Mouse (Mus musculus) kidney, adult 18-20 months (tissue): ENCODE results near the gene Prss2.
"Not testable (repeated sequence)": the region's sequence is repeated elsewhere in the genome, so short reads cannot be mapped to it uniquely, and the experiment has no call there.

Experiments
- DNase-seq: peaks from one replicate; pipeline ENCODE4 v3.0.0; 2021

Gene Prss2

DNA sequence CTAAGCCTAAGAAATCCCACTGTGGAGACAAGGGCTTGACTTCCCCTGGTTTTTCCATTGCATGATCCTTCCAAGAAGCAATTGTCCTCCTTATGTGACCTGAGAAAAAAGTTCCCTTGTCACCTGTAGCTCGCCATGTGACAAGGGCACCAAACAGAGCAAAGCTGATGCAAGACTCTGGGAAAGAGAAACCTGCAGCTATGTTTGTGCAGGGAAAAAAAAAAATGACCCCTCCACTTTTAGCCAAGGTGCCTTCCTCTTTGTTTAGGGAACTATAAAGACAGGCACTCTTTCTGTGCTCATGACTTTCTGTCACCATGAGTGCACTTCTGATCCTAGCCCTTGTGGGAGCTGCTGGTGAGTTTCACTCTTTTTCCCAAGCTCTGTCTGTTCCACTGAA is at the start of gene Prss2:
Gene Prss2, plus strand, starts transcription at position 301 of the 400 bp plus-strand sequence.
- DNase-seq, result no peak

DNA sequence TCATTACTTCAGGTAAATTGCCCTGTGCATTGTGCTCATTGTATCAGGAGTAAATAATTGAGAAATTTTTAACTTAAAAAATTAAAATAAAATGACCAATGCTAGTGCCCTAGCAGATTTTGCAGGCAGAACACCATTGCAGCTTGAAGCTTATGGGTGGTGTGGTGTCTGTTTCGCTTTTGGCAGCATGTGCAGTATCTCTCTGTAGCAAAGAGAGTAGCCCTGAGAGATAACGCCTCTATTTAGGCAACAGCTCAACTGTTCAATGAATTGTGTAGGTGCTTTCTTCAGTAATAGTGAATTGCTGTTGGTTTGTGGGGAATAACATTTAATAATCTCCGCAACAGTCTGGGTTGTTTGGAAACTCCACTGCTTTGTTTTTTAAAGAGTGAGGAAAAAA is 22.2 kb upstream of the Prss2 start:
- no peak for DNase-seq

DNA sequence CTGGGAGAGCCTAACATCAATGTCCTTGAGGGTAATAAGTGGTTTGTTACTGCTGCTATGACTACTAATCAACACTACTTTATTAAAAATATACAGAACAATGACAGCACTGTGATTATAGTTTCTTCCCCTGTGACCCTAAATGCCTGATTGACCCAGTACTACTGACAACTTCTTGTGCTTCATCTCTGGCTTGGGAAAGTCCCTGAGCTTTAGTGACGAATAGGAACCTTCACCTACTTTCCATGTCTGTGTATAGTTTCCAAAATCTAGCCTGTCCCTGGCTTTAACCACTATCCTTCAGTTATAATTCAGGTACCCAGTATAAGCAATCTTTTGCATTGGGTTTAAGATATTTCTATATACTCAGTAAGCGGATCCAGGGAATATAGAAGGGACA is 16.7 kb upstream of the Prss2 start:
- no peak for DNase-seq

DNA sequence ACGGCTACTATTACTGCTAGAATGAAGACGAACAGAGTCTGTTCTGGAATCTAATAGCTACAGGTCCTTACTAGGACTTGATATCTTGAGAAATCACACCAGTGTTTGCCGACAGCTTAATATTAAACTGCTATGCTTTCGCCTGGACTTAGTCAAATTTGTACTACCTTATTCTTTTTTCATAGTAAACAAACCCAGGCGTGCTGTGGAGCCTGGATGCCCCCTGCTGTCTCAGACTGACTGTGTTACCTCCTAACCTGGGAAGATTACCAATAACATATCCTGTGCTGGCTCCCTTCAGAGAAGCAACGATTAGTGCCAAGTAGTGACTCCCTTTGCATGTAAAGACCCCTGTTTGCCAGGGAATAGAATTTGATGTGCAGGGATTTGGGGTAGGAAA is 16.3 kb upstream of the Prss2 start:
- no peak for DNase-seq

DNA sequence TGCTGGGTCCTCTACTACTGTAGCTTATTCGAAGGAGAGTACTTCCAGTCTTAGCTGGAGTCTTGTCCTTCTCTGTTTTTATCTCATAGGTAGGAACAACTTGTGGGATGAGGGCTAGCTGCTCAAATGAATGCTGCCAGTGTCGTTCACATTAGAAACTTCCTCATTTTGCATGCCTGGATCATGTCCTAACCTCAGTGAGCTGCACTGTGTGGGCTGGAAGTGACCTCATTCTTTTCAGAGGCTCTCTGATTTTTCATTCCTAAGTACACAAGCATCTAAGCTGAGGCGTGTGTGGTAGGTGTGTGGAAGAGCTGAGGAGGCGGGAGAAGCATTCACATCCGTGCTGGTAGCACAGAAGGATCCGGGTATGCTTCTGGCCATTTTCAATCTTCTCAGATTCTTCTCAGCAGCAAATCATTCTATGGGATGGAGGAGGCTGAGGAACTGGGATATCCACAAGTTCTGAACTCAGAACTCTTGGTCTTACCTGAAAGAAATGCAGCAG is 3.5 kb upstream of the Prss2 start:
- no peak for DNase-seq

DNA sequence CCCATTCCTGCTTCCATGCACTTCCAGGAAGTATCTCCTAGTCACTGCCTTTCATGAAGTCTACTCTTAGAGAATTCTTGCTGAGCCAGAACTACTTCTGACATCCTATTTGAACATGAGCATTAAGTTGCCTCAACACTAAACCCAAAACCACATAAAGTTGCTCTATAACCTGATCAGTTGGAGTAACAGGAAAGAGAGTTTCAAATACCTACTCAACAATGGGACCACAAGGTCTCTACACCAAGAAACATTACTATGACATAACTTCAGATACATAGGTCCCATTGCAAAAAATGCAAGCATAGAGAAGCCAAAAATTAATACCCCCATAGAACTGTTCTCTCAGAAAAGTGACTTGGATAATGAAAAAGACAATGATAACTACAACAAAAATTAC is 4.9 kb downstream of the Prss2 start:
- DNase-seq, result no peak

DNA sequence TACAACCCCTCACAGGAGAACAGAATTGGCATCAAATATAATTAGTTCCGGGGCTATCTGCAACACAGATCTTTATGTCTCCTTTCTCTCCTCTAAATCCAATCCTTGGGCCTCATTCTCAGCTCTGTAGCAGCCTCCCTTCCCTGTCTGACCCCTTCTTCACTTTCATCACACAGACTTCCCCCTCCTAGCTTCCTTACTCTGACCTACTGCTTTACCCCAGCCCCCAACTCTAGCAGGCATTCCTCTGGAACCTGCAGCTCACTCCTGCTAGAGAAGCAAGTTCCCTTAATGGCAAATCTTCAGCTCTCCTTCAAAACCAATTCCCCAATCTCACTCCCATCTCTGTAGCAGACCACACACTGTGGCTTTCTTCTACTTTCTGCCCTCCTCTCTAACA is 5.8 kb downstream of the Prss2 start:
- no peak for DNase-seq

DNA sequence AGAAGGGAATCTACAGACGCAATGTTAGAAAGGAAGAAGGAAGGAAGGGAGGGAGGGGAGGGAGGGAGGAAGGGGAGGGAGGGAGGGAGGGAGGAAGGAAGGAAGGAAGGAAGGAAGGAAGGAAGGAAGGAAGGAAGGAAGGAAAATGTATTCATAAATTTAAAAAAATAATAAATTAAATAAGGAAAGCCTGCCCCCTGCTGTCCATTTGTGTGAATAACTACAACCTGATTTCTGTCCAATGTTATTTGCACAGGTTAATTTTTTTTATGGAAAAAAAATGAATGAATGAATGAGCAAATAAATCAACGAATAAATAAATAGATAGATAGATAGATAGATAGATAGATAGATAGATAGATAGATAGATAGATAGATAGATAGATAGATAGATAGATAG is 8.4 kb downstream of the Prss2 start:
- not testable (repeated sequence) for DNase-seq

DNA sequence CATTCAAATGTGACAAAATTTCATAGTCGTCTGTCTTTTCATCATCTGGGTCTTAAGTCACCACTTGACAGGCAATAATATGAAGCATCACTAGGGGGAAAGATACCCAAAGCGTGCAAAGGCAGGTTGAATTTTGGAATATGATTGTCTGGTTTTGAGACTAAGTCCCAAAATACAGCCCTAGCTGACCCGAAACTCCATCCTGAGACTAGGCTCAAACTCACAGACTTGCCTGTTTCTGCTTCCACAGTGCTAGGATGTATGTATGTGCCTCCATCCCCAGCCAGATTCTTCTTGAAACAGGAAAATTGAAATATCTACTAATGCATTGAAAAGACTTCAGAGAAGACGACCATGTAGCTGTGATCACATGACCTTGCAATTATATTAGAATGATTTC is 10.6 kb downstream of the Prss2 start:
- DNase-seq, result no peak

DNA sequence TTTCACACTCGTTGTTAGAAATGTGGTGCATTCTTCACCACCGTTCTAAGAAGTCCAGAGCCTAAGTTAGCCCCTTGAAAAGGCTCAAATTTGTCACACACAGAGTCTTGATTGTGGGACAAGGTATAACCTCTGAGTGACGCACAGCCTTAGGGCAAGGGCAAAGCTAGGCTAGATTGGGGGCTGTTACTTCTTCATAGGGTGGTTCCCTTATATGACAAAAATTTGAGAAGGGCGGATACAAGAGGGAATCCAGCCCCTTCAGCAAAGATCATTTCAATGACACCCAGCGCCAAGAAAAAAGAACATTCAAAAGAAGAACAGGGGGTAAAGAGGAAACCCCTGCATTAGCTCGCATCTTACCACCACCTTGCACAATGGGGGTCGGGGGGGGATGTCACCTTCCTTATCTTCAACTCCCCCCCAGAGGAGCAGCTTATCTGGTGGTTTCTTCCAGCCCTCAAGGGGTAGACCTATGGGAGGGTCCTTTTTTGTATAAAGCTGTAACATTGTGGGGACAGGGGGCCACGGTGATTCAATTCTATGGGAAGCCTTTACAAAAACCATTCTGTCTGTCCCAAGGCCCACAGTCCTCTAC is 11.2 kb downstream of the Prss2 start:
- no peak for DNase-seq

DNA sequence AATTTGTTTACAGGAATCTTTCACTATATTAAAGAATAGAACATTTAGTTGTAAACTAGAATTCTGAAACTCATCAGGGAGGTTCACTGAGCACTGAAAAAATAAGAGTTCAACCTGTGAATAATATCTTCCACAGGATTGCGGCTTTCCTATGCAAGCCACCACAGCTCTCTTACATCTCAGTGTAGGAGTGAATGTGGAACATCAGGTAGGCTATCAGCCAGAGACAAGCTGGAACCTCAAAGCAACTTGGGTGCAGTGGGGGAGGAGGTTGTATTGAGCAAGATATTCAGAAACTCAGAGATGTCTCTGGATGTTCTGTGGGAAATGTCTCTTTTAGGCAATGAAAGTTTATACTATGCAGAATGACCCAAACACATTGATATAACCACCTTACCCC is 15.8 kb downstream of the Prss2 start:
- DNase-seq, result no peak

DNA sequence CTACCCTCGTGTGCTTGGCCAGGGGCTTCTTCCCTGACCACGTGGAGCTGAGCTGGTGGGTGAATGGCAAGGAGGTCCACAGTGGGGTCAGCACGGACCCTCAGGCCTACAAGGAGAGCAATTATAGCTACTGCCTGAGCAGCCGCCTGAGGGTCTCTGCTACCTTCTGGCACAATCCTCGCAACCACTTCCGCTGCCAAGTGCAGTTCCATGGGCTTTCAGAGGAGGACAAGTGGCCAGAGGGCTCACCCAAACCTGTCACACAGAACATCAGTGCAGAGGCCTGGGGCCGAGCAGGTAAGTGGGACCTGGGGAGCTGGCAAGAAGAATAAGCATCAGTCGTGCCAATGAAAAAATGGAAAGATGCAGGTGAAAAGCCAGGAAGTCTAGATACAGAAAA is 16.7 kb downstream of the Prss2 start:
- DNase-seq, result not testable (repeated sequence)

DNA sequence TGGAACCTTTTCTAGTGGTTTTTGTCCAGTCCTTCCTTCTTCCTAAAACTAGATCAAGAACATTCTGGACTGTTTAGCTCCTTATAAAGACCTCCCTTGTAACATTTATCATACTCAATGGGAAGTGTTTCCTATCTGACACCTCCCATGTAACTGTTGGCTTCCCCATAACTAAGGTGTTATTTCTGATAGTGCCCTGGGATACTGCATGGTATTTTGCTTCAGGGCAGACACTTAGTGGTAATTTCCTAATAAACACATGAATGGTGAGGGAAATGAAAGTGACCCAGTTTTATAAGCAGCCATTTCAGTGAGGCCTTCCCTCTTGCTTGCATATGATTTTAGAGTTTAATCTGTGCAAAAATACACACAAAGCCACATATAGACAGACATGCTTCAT is 19.2 kb downstream of the Prss2 start:
- no peak for DNase-seq

DNA sequence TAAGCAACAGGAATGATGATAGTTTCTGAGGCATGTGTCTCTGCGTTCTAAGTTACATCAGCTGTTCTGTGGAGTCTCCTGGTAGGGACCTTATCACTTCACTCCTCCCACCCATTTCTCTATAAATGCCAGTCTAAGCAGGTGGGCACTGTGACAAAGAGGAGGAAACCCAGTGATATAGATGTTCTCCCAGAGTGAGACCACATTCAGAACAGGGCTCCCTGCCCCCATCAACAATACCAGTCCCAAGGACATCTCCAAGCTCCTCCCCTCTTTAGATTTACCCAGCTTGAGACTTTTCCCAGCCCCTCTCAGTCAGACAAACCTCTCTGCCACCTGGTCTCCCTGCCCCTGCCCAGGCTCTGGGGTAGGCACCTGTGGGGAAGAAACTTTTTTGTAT is 20.2 kb downstream of the Prss2 start:
- DNase-seq, result no peak

DNA sequence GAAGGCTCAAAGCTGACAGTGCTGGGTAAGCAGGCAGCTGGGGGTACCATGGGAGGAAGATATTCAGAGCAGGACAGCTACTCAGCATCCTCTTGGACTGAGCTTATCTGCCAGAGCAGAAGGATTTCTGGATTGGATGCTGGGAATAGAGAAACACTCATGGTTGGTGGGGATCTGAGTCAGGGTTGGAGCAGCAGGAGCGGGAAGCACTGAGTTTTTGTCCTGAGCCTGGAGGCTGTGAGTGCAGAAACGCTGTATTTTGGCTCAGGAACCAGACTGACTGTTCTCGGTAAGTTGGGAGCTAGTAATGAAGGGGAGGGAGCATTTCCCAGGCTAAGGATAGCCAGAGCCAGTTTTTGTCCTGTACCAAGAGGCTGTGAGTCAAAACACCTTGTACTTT is 21.4 kb downstream of the Prss2 start:
- no peak for DNase-seq

DNA sequence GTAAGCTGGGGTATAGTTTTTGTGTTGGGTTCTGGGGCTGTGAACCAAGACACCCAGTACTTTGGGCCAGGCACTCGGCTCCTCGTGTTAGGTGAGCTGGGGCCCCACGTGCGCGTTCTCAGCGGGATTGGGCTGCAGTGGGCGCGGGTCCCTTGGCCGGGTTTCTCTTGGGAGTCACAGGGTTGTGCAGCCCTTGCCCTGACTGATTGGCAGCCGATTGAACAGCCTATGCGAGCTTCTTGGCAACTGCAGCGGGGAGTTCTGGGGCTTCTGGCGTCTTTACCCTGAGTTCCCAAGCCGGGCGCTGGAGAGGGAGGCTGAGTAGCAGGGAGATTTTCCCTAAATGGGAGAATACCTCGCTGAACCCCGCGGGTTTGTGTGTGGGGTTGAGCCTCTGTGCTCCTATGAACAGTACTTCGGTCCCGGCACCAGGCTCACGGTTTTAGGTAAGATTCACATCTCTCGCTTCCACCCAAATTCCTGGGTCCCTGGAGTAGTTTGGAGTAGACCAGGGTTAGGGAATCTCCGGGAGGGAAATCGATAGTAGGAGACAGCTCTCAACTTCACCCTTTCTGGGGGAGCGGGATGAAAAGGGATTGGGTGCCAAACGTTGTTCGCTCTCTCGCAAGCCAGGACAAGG is 21.9 kb downstream of the Prss2 start:
- DNase-seq, result no peak

DNA sequence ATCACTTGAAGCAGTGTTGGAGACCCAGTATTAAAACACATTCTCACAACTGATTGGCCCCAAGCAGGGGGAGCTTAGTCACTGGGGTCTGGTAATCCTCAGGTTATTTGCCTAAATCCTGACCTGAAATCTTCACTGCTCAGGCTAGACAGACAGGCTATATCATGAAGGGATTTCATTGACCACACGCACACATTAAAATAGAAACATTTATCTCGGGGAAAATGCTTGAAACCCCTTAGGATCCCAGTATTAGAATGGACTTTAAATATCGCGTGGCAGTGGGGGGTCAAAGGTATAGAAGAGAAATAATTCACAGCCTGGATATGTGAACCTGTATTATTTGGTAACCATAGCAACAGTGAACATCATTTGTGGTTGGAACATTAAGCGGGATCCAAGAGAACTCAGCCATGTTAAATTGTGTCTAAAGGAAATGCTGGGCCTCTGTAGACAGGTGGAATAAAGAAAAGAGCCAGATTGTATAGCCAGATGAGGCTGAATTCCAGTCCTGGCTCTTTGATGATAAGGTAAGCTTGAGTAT is 22.9 kb downstream of the Prss2 start:
- DNase-seq, result no peak

DNA sequence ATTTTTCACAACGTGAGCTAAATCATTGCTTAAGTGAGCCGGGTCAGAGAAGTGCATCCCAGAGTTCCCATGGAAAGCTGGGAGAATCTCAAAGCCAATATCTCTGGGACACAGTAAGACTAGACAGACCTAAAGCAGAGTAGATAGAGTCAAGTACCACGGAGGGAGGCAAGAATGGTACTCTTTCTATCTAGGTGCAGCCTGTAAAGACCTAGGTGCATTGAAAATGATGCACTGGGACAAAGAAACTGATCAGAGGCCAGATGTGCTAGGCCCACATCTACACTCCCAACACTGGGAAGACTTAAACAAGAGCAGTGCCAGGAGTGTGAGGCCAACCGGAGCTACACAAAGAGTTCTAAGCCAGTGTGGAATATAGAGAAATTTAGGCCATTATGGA is 23.7 kb downstream of the Prss2 start:
- DNase-seq, result no peak

DNA sequence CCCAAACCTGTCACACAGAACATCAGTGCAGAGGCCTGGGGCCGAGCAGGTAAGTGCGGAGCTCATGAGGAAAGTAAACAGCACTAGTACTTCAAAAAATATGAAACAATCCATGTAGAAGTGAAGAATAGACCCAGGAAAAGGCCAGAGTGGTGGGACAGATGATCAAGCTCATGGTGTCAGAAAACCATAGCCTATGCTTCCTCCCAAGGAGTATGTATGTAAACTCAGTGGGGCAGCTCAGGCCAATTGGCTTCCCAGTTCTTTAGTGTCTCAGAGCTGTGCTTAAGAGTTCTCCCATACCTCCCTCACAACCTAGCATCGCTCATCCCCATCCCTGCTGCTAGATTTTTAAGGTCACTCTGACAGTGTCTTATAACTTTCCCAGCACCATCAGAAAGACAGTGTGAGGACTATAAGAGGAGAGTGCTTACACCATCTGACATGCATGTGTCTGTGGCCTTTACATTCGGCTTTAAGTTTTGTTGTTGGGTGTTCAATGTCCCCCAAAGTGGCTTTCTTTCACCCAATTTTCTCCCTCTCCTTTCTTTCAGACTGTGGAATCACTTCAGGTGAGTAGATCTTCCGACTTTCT is 25.6 kb downstream of the Prss2 start:
- DNase-seq, result no peak

DNA sequence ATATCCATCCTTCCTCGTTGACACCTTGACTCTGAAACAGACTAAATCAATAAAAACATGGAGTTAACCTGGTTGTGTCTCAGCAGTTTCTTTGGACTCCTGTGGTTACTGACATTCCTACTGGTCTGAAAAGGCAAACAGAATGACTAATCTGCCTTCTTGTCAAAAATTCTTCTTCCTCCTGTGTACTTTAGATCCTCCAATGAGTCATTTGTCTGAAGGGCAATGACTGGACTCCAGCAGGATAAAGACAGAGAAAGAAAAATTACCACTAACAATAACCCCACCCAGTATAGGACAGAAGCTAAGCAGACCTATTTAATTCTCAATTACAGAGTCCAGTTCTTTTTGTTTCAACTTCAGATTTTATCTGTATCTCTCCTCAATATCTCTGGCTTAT is 26.7 kb downstream of the Prss2 start:
- DNase-seq, result no peak

DNA sequence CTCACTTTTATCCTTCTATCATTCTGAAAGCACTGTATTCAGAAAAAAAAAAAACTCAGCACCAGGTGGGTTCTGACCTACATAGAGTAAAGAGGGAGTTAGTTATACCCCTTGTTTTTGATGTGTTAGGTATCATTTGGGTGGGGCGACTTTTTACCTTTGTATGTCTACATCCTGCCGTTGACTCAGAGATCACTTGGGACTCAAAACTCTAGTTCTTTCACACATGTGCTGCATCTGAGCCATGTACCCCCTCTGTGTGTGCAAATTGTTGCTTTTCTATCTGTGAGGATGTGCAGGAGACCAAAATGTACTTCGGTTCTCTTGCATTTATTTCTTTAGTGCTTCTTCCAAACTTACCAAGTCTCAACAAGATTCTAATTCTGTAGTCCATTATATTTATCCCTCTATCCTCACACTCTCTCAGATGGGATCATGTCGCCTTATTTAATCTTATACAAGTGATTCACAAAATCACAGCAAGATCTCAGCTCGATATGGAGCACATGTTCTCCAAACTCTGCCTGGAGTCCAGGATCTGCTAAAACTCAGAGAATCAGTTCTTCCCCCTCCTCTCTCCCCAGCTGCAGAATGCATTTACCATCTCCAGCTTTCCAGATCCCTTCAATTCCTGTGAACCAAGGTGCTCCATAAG is 31.9 kb downstream of the Prss2 start:
- no peak for DNase-seq

DNA sequence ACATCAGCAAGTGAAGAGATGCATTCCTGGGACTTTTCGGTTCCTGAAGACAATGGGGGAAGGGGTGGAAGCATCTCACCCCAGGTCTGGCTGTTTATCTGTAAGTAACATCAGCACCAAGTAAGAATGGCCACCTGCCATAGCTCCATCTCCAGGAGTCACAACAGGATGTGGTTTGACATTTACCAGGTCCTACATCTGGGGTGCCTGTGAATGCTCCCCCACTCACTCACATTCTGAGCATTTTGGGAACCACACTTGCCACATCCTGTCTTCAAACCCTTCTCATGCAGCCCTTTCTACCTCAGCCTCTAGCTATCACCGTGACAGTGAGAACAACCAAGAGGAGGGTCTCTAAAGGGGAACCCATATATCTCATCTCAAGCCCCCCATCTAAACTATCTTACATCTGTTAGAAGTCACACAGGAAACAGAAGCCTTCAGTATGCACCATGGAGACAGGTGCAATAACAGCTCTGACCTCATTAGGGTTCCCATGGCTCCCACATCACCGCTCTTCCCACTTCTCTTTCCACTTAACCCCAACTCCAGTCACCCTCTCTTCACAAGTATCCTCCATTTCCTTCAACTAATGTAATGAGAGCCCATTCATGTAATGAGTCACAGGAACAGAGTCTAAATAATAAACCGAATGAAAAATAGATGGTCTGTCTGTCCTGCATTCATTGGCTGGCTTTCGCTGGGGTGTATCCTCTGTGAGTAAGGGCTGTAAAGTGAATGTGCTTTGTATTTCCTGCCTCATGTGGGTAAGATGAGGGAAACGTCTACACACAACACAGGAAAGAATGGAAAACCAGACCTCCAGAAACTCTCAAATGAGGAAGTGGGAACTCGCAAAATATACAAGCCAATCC is 32.9 kb downstream of the Prss2 start:
- no peak for DNase-seq

DNA sequence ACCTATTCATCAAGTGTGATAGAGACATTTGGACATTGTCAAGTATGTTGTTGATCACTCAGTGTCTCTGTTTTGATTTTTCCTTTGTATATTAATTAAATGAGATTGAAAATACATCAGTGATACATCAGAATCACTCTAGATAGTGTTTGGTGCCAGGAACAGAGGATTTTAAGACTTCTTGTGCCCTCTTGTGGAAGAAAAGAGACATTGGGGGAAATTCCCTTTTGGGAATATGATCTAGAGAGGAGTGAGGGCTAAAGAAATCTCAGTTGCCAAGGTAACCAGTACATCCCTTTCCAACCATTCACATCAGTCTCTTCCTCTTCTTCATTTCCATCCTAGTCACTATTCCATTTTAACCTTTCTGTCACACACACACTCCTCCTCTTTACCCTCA is 34.8 kb downstream of the Prss2 start:
- DNase-seq, result no peak
